Mouse (Mus musculus) midbrain, postnatal 0 days (tissue): ENCODE results near the gene Hbb-bh2. TPM values are rescaled to one million over a fixed set of nuclear protein-coding genes. Genes with fewer than 3 reads are reported as not detected.
"Not testable (repeated sequence)": the region's sequence is repeated elsewhere in the genome, so short reads cannot be mapped to it uniquely, and the experiment has no call there.

Experiments used
- ATAC-seq: fragments of 200-750 bp; cut with Nextera tagmentation; 2 replicates; pipeline ENCODE4 v1.8.0; 2017; ENCODE audit warnings: moderate number of reproducible peaks, mild to moderate bottlenecking, moderate TSS enrichment, moderate library complexity; ENCODE audit not compliant: low FRiP score
- DNase-seq: peaks from one replicate; pipeline ENCODE4 v3.0.0-alpha.2; 2015; ENCODE audit warnings: low spot score
- H3K27ac ChIP-seq: fragments of 300-500 bp; sonication (generic); 2 replicates; pipeline ENCODE4 v1.5.1; 2014; ENCODE audit warnings: low read depth, mild to moderate bottlenecking, low read length, mixed read lengths
- H3K27me3 ChIP-seq: fragments of 300-500 bp; sonication (generic); 2 replicates; pipeline ENCODE4 v1.6.1; 2014; ENCODE audit warnings: low read length, control low read depth, mixed read lengths; ENCODE audit not compliant: insufficient read depth
- H3K36me3 ChIP-seq: fragments of 300-500 bp; sonication (generic); 2 replicates; pipeline ENCODE4 v1.6.1; 2014; ENCODE audit warnings: low read length, control low read depth, mixed read lengths; ENCODE audit not compliant: insufficient read depth
- H3K4me1 ChIP-seq: fragments of 300-500 bp; sonication (generic); 2 replicates; pipeline ENCODE4 v1.6.1; 2014; ENCODE audit warnings: mild to moderate bottlenecking, control low read depth, antibody characterized with exemption, low read length, mixed read lengths; ENCODE audit not compliant: insufficient read depth
- H3K4me2 ChIP-seq: fragments of 300-500 bp; sonication (generic); 2 replicates; pipeline ENCODE4 v1.6.1; 2014; ENCODE audit warnings: low read depth, mild to moderate bottlenecking, low read length, mixed read lengths; ENCODE audit not compliant: poor library complexity, severe bottlenecking
- H3K4me3 ChIP-seq: fragments of 300-500 bp; sonication (generic); 2 replicates; pipeline ENCODE4 v1.5.1; 2014; ENCODE audit warnings: low read depth, mild to moderate bottlenecking, low read length, moderate library complexity
- H3K9ac ChIP-seq: fragments of 300-500 bp; sonication (generic); replicated peaks from 2 replicates; pipeline ENCODE4 v1.6.1; 2014; ENCODE audit warnings: mild to moderate bottlenecking, low read length, moderate library complexity, mixed read lengths; ENCODE audit not compliant: poor library complexity, severe bottlenecking
- H3K9me3 ChIP-seq: fragments of 300-500 bp; sonication (generic); 2 replicates; pipeline ENCODE4 v1.6.1; 2016; ENCODE audit warnings: low read length, control low read depth
- CTCF ChIP-seq: IDR thresholded peaks from 2 replicates; pipeline ENCODE4 v1.5.1; 2016; ENCODE audit warnings: antibody characterized with exemption, mild to moderate bottlenecking
- WGBS: fragments of 180-500 bp; shearing (Covaris S2); extraction: QIAGEN DNeasy Blood & Tissue Kit; methylation state at CpG from one replicate; pipeline ENCODE4 v1.1.7; 2014; 5-methylcytosine and 5-hydroxymethylcytosine counted together
- polyA plus RNA-seq: library from polyadenylated mRNA; unstranded; fragments of >200 nt; fragmentation: Nextera tagmentation; extraction: Ambion mirVana; gene quantifications from 2 replicates; pipeline ENCODE4 v1.2.1, GENCODE M21; 2015
- total RNA-seq: library from RNA; depleted of rRNA; stranded (reverse); fragments of >200 nt; gene quantifications from 2 replicates; pipeline ENCODE4 v1.2.3, GENCODE M21; 2014

Hbb-bh2 gene
- total and polyA plus RNA-seq, 2 experiments from 2014 or later: not detected

- Histone ChIP-seq H3K36me3 (no peaks in the 10 kb centered on the region), H3K9ac (no peak overlapping the region), H3K9me3 (no peaks in the 10 kb centered on the region), H3K4me3 (no peak overlapping the region), H3K4me2 (no peak overlapping the region), H3K27ac (no peak overlapping the region), H3K4me1 (no peaks in the 10 kb centered on the region), H3K27me3 (no peaks in the 10 kb centered on the region)
- 94% methylated on average over 3 of the region's 3 CpGs for WGBS
- DNase-seq (no peak), ATAC-seq (no peak)
- TF ChIP-seq CTCF: no peak
These were observed 14.6 kb downstream of the Hbb-bh2 start for GRCm38 (mm10) chr7:103825536-103826254.

- H3K9me3 ChIP-seq: no peaks in the 10 kb centered on the region
- H3K4me1 ChIP-seq: no peaks in the 10 kb centered on the region
- H3K9ac ChIP-seq: no peak overlapping the region
- DNase-seq (no peak), ATAC-seq (no peak)
- H3K4me2 ChIP-seq: no peak overlapping the region
- H3K4me3 ChIP-seq: no peak overlapping the region
- no peak overlapping the region for H3K27ac ChIP-seq
- no peaks in the 10 kb centered on the region for H3K27me3 ChIP-seq
- TF ChIP-seq CTCF: no peak
- no peaks in the 10 kb centered on the region for H3K36me3 ChIP-seq
- 85% methylated on average over 2 of the region's 2 CpGs for WGBS
These were observed 15.7 kb downstream of the Hbb-bh2 start for GRCm38 (mm10) chr7:103824597-103824996.

GRCm38 (mm10) chr7:103815085-103815484 lies 25.2 kb downstream of the Hbb-bh2 start:
- not testable (repeated sequence) for H3K4me3 ChIP-seq, ATAC-seq, H3K9ac ChIP-seq, H3K9me3 ChIP-seq, H3K36me3 ChIP-seq, H3K4me1 ChIP-seq, H3K27me3 ChIP-seq, H3K27ac ChIP-seq, H3K4me2 ChIP-seq, DNase-seq
- 73% methylated on average over 1 of the region's 2 CpGs for WGBS

DNA sequence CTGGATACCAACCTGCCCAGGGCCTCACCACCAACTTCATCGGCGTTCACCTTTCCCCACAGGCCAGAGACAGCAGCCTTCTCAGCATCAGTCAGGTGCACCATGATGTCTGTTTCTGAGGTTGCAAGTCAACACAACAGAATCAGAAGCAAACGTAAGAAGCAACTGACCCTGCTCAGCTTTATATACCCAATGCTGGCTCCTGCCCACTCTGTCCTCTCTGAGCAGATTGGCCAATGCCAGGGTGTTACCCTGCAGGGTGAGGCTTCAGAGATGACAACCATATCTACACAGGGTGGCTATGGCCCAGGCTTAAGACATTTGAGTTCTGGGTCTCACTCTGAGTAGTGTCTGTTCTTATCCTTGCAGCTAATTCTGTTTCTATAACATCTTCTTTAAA lies 26.6 kb downstream of the Hbb-bh2 start, which contains the start of gene Hbb-bt:
Hbb-bt (minus strand) TSS at position 231 of the 400 bp plus-strand sequence.
- Histone ChIP-seq H3K4me1 (no peaks in the 10 kb centered on the region), H3K27ac (no peak within 1 kb of the TSS), H3K4me2 (no peak within 1 kb of the TSS), H3K9me3 (no peaks in the 10 kb centered on the region), H3K9ac (no peak within 1 kb of the TSS), H3K4me3 (no peak within 1 kb of the TSS), H3K36me3 (no peaks in the 10 kb centered on the region), H3K27me3 (no peaks in the 10 kb centered on the region)
- no peak for TF ChIP-seq CTCF
- no peak for DNase-seq
- WGBS: 96% methylated on average over 2 of the region's 3 CpGs
- ATAC-seq: no peak

GRCm38 (mm10) chr7:103813152-103813551 lies 27.2 kb downstream of the Hbb-bh2 start:
- no CpG with 5 or more reads among the region's 3 CpGs for WGBS
- not testable (repeated sequence) for H3K9ac ChIP-seq

GRCm38 (mm10) chr7:103812174-103812573 lies 28.1 kb downstream of the Hbb-bh2 start:
- no peaks in the 10 kb centered on the region for H3K36me3 ChIP-seq
- no peaks in the 10 kb centered on the region for H3K4me1 ChIP-seq
- ATAC-seq (no peak), DNase-seq (no peak)
- H3K4me2 ChIP-seq: no peak overlapping the region
- WGBS: 52% methylated on average over 1 of the region's 1 CpGs
- no peaks in the 10 kb centered on the region for H3K9me3 ChIP-seq
- no peak for TF ChIP-seq CTCF
- no peak overlapping the region for H3K9ac ChIP-seq
- H3K27ac ChIP-seq: no peak overlapping the region
- H3K27me3 ChIP-seq: no peaks in the 10 kb centered on the region
- no peak overlapping the region for H3K4me3 ChIP-seq

More at GRCm38 (mm10) chr7:103813152-103813551, 27.2 kb downstream of the Hbb-bh2 start:
- H3K9me3 ChIP-seq, H3K36me3 ChIP-seq, H3K4me3 ChIP-seq, H3K27me3 ChIP-seq, ATAC-seq, H3K4me1 ChIP-seq, DNase-seq, H3K4me2 ChIP-seq, H3K27ac ChIP-seq: not testable (repeated sequence)
